Comparison of ENCODE assay signal across 20 mouse cellular contexts in genomic region chr8:90799473-90799872, GRCm38 (mm10). TPM values are rescaled to one million over a fixed set of nuclear protein-coding genes. Genes with fewer than 3 reads are reported as not detected.
"Had no signal": no experiment of that assay in that cellular context is flagged by ENCODE, and none has a peak within 500 bp of the region (broad histone marks: within the 10 kb centered on the region; RNA-seq: fewer than 3 reads in every experiment).

No protein-coding gene starts in this region.

- H3K27ac ChIP-seq: hindbrain, postnatal 0 days; limb, embryonic 10.5 days; limb, embryonic 13.5 days; liver, embryonic 13.5 days; macrophage; midbrain, embryonic 12.5 days; midbrain, embryonic 15.5 days; neural tube, embryonic 12.5 days; neural tube, embryonic 15.5 days had no signal

- H3K4me3 ChIP-seq: limb, embryonic 10.5 days; limb, embryonic 13.5 days; liver, embryonic 13.5 days; midbrain, embryonic 12.5 days; midbrain, embryonic 15.5 days; neural tube, embryonic 12.5 days; neural tube, embryonic 15.5 days had no signal

- DNase-seq: liver, embryonic 13.5 days; lung, adult 2 months; right cerebral cortex, adult 18-20 months; right cerebral cortex, postnatal 14 days; right cerebral cortex, postnatal 4 days; thymus, adult 18-20 months; thymus, postnatal 4 days had no signal

- ATAC-seq: hindbrain, postnatal 0 days; inflammation-experienced regulatory T-cells, adult 6 months; intestine, embryonic 16.5 days; midbrain, embryonic 15.5 days had no signal

- H3K9ac ChIP-seq: limb, embryonic 13.5 days; liver, embryonic 13.5 days; midbrain, embryonic 12.5 days; midbrain, embryonic 15.5 days; neural tube, embryonic 12.5 days; neural tube, embryonic 15.5 days had no signal

- H3K9me3 ChIP-seq: limb, embryonic 10.5 days; liver, embryonic 13.5 days; midbrain, embryonic 15.5 days had no signal

- H3K4me2 ChIP-seq: limb, embryonic 13.5 days; liver, embryonic 13.5 days; midbrain, embryonic 12.5 days; midbrain, embryonic 15.5 days; neural tube, embryonic 12.5 days; neural tube, embryonic 15.5 days had no signal

- H3K27me3 ChIP-seq: limb, embryonic 13.5 days; liver, embryonic 13.5 days; midbrain, embryonic 12.5 days; midbrain, embryonic 15.5 days; neural tube, embryonic 12.5 days; neural tube, embryonic 15.5 days had no signal

- H3K36me3 ChIP-seq: limb, embryonic 10.5 days; limb, embryonic 13.5 days; liver, embryonic 13.5 days; midbrain, embryonic 12.5 days; midbrain, embryonic 15.5 days; neural tube, embryonic 12.5 days; neural tube, embryonic 15.5 days had no signal

RNA-seq across cellular contexts. Expression of gene Gm19935, which starts 17.7 kb away (rescaled TPM):
- total RNA-seq: megakaryocyte, adult 5-6 weeks had no signal
- polyA plus RNA-seq: inflammation-experienced regulatory T-cells, adult 6 months; intestine, embryonic 16.5 days; limb, embryonic 10.5 days; limb, embryonic 13.5 days; liver, adult 2 months; liver, embryonic 13.5 days; liver, embryonic 16.5 days; macrophage; midbrain, embryonic 12.5 days had no signal
